Mouse (Mus musculus) heart, adult 2 months (tissue): Measurements from ENCODE around the gene Smpd1.

Source experiments
- CTCF ChIP-seq: fragments of 200-600 bp; IDR thresholded peaks from 2 replicates; pipeline ENCODE4 v1.8.1; 2022; ENCODE audit warnings: antibody characterized with exemption, mild to moderate bottlenecking, moderate library complexity
- EP300 ChIP-seq: fragments of 200-500 bp; IDR thresholded peaks from 2 replicates; pipeline ENCODE4 v1.6.1; 2011; ENCODE audit warnings: low read depth, low read length, control low read depth; ENCODE audit not compliant: insufficient read depth
- POLR2A ChIP-seq: fragments of 200-500 bp; IDR thresholded peaks from 2 replicates; pipeline ENCODE4 v1.6.1; 2011; ENCODE audit warnings: mild to moderate bottlenecking, low read depth, low read length, control low read depth; ENCODE audit not compliant: insufficient read depth

- TF ChIP-seq CTCF (no peak), POLR2A (no peak), EP300 (no peak)
Observed at GRCm38 (mm10) chr7:105547970-105548369, 6.2 kb upstream of the Smpd1 start.
